Mouse (Mus musculus): ENCODE data around the gene Iqsec1. TPM values are rescaled to one million over a fixed set of nuclear protein-coding genes. Genes with fewer than 3 reads are reported as not detected.

The Iqsec1 gene
- polyA plus RNA-seq, 1 experiment from 2014 or later, result 11.6 TPM

DNA sequence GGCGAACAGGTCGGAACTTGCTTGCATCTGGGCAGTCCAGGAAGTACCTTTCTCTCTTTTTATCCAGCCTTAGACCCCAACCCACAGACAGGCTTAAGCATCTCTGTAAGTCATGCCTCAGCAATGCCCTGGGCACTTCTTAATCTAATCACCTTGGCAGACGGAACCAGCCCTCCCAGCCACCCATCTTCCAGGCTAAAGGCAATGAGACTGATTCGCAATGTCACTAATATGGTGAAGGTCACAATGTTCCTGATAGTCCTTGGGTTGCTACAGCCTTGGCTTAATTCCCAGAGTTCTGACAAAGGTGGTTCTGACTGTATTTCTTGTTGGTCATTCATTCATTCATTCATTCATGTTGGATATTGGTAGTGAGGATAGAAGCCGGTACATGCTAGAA is 378.2 kb downstream of the Iqsec1 start:
- Histone ChIP-seq H3K9me3 (no peaks in the 10 kb centered on the region), H3K27ac (no peak overlapping the region), H3K27me3 (no peaks in the 10 kb centered on the region), H3K4me1 (peaks cover 19% of the 10 kb centered on the region), H3K4me3 (no peak overlapping the region), H3K36me3 (no peaks in the 10 kb centered on the region), H3K9ac (no peak overlapping the region), H3K4me2 (no peak overlapping the region)
- 79% methylated on average over 5 of the region's 5 CpGs for WGBS
- no peak for ATAC-seq (ENCODE audit: insufficient number of reproducible peaks, low FRiP score, low TSS enrichment, low read depth)

DNA sequence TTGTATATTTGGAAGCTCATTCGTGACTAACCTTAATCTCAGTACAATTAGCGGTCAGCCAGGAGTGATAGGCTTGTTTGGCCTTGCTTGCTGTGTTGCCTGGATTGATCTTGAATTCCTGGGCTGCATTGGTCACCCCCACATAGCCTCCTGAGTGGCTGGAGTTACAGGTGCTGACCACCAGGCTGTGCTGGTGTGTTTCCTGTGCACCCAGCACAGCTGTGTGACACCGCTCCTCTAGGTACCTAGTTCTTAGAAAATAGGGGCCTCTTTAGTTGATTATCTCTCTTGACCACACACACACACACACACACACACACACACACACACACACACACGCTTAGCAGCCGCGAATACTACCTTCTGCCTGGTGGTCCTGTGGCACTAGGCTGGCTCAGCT is 380.3 kb downstream of the Iqsec1 start:
- Histone ChIP-seq H3K9me3 (no peaks in the 10 kb centered on the region), H3K27ac (no peak overlapping the region), H3K9ac (no peak overlapping the region), H3K27me3 (no peaks in the 10 kb centered on the region), H3K36me3 (no peaks in the 10 kb centered on the region), H3K4me1 (peaks cover 17% of the 10 kb centered on the region), H3K4me2 (no peak overlapping the region), H3K4me3 (no peak overlapping the region)
- ATAC-seq (ENCODE audit: insufficient number of reproducible peaks, low FRiP score, low TSS enrichment, low read depth), result no peak
- WGBS, result 61% methylated on average over 6 of the region's 6 CpGs

- no peak overlapping the region for H3K4me3 ChIP-seq
- no peak overlapping the region for H3K27ac ChIP-seq
- no peaks in the 10 kb centered on the region for H3K36me3 ChIP-seq
- no peaks in the 10 kb centered on the region for H3K9me3 ChIP-seq
- H3K27me3 ChIP-seq, result 0 out of 2 replicates have a peak, but pooled peaks cover 2% of the 10 kb centered on the region
- no peak for ATAC-seq (ENCODE audit: insufficient number of reproducible peaks, low FRiP score, low TSS enrichment, low read depth)
- H3K4me1 ChIP-seq, result peaks cover 17% of the 10 kb centered on the region
- WGBS, result 15% methylated on average over 5 of the region's 5 CpGs
- H3K4me2 ChIP-seq, result no peak overlapping the region
- no peak overlapping the region for H3K9ac ChIP-seq
Measured at GRCm38 (mm10) chr6:90607196-90607595, 381.3 kb downstream of the Iqsec1 start.

GRCm38 (mm10) chr6:90606538-90606937 is 381.9 kb downstream of the Iqsec1 start:
- WGBS, result 23% methylated on average over 7 of the region's 7 CpGs
- ATAC-seq (ENCODE audit: insufficient number of reproducible peaks, low FRiP score, low TSS enrichment, low read depth), result no peak
- no peak overlapping the region for H3K9ac ChIP-seq

More at GRCm38 (mm10) chr6:90606538-90606937, 381.9 kb downstream of the Iqsec1 start:
- Histone ChIP-seq H3K9me3 (no peaks in the 10 kb centered on the region), H3K27me3 (0 out of 2 replicates have a peak, but pooled peaks cover 2% of the 10 kb centered on the region), H3K36me3 (no peaks in the 10 kb centered on the region), H3K27ac (no peak overlapping the region), H3K4me1 (peaks cover 17% of the 10 kb centered on the region), H3K4me2 (no peak overlapping the region), H3K4me3 (no peak overlapping the region)

Small RNAs within 50 kb of the gene (microRNA-seq; reads per million reads assigned to microRNA genes)
- not detected for gene Gm24816

Other genes starting within 250 kb of the Iqsec1 start
- gene Nup210, start 128.1 kb upstream of the Iqsec1 start, polyA plus RNA-seq (2015; fragmentation: Nextera tagmentation; extraction: Ambion mirVana), result 11.3 and 11.6 TPM in 2 replicates
- 13.5 and 13.9 TPM in 2 replicates for gene Hdac11, start 168.0 kb upstream of the Iqsec1 start, polyA plus RNA-seq (2015; fragmentation: Nextera tagmentation; extraction: Ambion mirVana)
- gene Fbln2, start 223.8 kb upstream of the Iqsec1 start, polyA plus RNA-seq (2015; fragmentation: Nextera tagmentation; extraction: Ambion mirVana), result 297 and 305 TPM in 2 replicates